Comparison of ENCODE assay signal across 8 mouse cellular contexts in the genomic region with DNA sequence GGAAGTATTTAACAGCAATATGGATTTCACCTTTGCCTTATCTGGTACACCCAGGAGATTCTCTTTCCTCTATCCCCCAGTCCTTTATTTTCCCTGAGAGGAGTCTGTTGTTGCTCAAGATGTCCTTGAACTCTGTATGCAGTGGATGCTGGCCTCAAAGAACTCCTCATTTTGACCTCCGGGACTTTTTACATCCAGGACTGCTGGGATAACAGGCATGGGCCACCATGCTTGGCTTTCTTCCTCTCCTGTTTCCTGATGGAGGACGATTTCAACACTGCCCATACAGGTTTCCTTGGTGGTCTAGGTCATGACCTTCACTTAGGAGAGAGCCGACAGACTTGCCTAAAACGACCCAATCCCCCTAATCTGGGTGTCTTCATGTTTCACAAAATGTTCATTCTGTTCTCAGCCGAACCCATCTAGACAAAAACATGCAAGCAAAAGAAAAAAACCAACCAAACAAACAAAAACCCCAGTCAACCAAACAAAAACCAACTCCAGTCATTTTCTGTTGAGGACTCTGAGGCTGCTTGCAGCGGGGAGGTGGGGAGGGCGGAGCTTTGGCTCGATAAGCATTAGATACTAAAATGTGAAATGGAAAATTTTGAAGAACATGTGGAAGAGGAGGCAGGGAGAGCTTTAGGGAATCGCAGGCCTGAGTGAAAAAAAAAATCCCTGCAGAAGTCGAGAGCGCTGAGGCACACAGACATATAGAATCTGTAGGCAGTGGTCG. TPM values are rescaled to one million over a fixed set of nuclear protein-coding genes. Genes with fewer than 3 reads are reported as not detected.
DNase-seq lines count a peak whose midpoint lies in the region; ATAC-seq and TF ChIP-seq lines count a peak whose summit lies in the region.

No protein-coding gene starts in this region.

- peak overlapping the region; percentile 36 for H3K4me2 ChIP-seq in embryonic facial prominence, embryonic 11.5 days (ENCODE audit: low read depth, low read length)
- H3K4me2 ChIP-seq in hindbrain, embryonic 11.5 days (replicated peaks; ENCODE audit: low read depth, low read length): peak overlapping the region; percentile 42
- peak overlapping the region; percentile 84 for H3K4me2 ChIP-seq in liver, embryonic 11.5 days
- peak overlapping the region; percentile 76 for H3K4me2 ChIP-seq in stomach, postnatal 0 days (replicated peaks; ENCODE audit: low read depth)

- H3K4me1 ChIP-seq in embryonic facial prominence, embryonic 11.5 days (ENCODE audit: control insufficient read depth, insufficient read depth, low read length): 0 out of 2 replicates have a peak, but pooled peaks cover 4% of the 10 kb centered on the region
- H3K4me1 ChIP-seq in hindbrain, embryonic 11.5 days (replicated peaks; ENCODE audit: control insufficient read depth, insufficient read depth, low read length): no peaks in the 10 kb centered on the region
- H3K4me1 ChIP-seq in liver, embryonic 11.5 days (replicated peaks; ENCODE audit: control insufficient read depth, insufficient read depth, low read length): peaks cover 14% of the 10 kb centered on the region
- 0 out of 2 replicates have a peak, but pooled peaks cover 3% of the 10 kb centered on the region for H3K4me1 ChIP-seq in stomach, postnatal 0 days (replicated peaks; ENCODE audit: control insufficient read depth, insufficient read depth)

- 8% methylated on average over 12 of the region's 12 CpGs for WGBS in embryonic facial prominence, embryonic 11.5 days
- WGBS in hindbrain, embryonic 11.5 days: 12% methylated on average over 12 of the region's 12 CpGs
- WGBS in liver, embryonic 11.5 days: 10% methylated on average over 12 of the region's 12 CpGs
- WGBS in stomach, postnatal 0 days: 11% methylated on average over 12 of the region's 12 CpGs

- H3K4me3 ChIP-seq in embryonic facial prominence, embryonic 11.5 days (ENCODE audit: low read depth, low read length): peak overlapping the region; percentile 31
- peak overlapping the region; percentile 37 for H3K4me3 ChIP-seq in hindbrain, embryonic 11.5 days (ENCODE audit: low read depth, low read length)
- peak overlapping the region; percentile 59 for H3K4me3 ChIP-seq in liver, embryonic 11.5 days (ENCODE audit: low read depth, low read length)
- peak overlapping the region; percentile 87 for H3K4me3 ChIP-seq in stomach, postnatal 0 days (ENCODE audit: low read depth, low read length)

- H3K36me3 ChIP-seq in embryonic facial prominence, embryonic 11.5 days (replicated peaks; ENCODE audit: control insufficient read depth, insufficient read depth, low read depth, low read length): no peaks in the 10 kb centered on the region
- no peaks in the 10 kb centered on the region for H3K36me3 ChIP-seq in hindbrain, embryonic 11.5 days (ENCODE audit: control insufficient read depth, insufficient read depth, low read length)
- no peaks in the 10 kb centered on the region for H3K36me3 ChIP-seq in liver, embryonic 11.5 days (ENCODE audit: control insufficient read depth, insufficient read depth, low read length)
- no peaks in the 10 kb centered on the region for H3K36me3 ChIP-seq in stomach, postnatal 0 days (ENCODE audit: control insufficient read depth, insufficient read depth, low read length)

- DNase-seq in layer of hippocampus, adult 11-12 months (ENCODE audit: low spot score): peak; percentile 61
- no peak for DNase-seq in layer of hippocampus, adult 9-10 months (ENCODE audit: low spot score)
- peak; percentile 68 for DNase-seq in MEL-GATA-1-ER (ENCODE audit: extremely low read depth, low read depth)
- peak; percentile 2 for DNase-seq in embryonic facial prominence, embryonic 11.5 days (ENCODE audit: low spot score)
- no peak for DNase-seq in hindbrain, embryonic 11.5 days (ENCODE audit: low spot score)
- DNase-seq in liver, embryonic 11.5 days (ENCODE audit: low spot score): peak; percentile 33
- DNase-seq in stomach, postnatal 0 days (ENCODE audit: low spot score): no peak
- no peak for DNase-seq in left cerebral cortex, postnatal 4 days

- TF ChIP-seq CTCF in stomach, postnatal 0 days (IDR thresholded peaks at IDR 0.05; ENCODE audit: low read depth): no peak

- TF ChIP-seq EP300 in stomach, postnatal 0 days (optimal IDR thresholded peaks at IDR 0.05): no peak

- ATAC-seq in embryonic facial prominence, embryonic 11.5 days (replicated peaks; ENCODE audit: insufficient number of reproducible peaks, low FRiP score, low TSS enrichment, low read depth): no peak
- no peak for ATAC-seq in hindbrain, embryonic 11.5 days (ENCODE audit: low FRiP score)
- ATAC-seq in liver, embryonic 11.5 days (replicated peaks; ENCODE audit: low FRiP score): peak; percentile 21
- no peak for ATAC-seq in stomach, postnatal 0 days (ENCODE audit: low FRiP score, low TSS enrichment)

- peak overlapping the region; percentile 57; the same call in 1 of the 2 replicates for H3K27ac ChIP-seq in embryonic facial prominence, embryonic 11.5 days (replicated peaks; ENCODE audit: low read depth, low read length)
- peak overlapping the region; percentile 73 for H3K27ac ChIP-seq in hindbrain, embryonic 11.5 days (ENCODE audit: low read depth, low read length)
- H3K27ac ChIP-seq in liver, embryonic 11.5 days (ENCODE audit: low read depth, low read length): peak overlapping the region; percentile 79
- H3K27ac ChIP-seq in stomach, postnatal 0 days (replicated peaks): peak overlapping the region; percentile 65

- no peaks in the 10 kb centered on the region for H3K27me3 ChIP-seq in embryonic facial prominence, embryonic 11.5 days (ENCODE audit: control insufficient read depth, insufficient read depth, low read length)
- no peaks in the 10 kb centered on the region for H3K27me3 ChIP-seq in hindbrain, embryonic 11.5 days (ENCODE audit: control insufficient read depth, insufficient read depth, low read length)
- H3K27me3 ChIP-seq in liver, embryonic 11.5 days (replicated peaks; ENCODE audit: control insufficient read depth, insufficient read depth, low read length): no peaks in the 10 kb centered on the region
- no peaks in the 10 kb centered on the region for H3K27me3 ChIP-seq in stomach, postnatal 0 days (ENCODE audit: control insufficient read depth, insufficient read depth, low read length)

- no peaks in the 10 kb centered on the region for H3K9me3 ChIP-seq in embryonic facial prominence, embryonic 11.5 days (replicated peaks; ENCODE audit: control insufficient read depth, low read length)
- no peaks in the 10 kb centered on the region for H3K9me3 ChIP-seq in hindbrain, embryonic 11.5 days (ENCODE audit: control insufficient read depth, low read length)
- no peaks in the 10 kb centered on the region for H3K9me3 ChIP-seq in liver, embryonic 11.5 days (ENCODE audit: control insufficient read depth, low read length)
- no peaks in the 10 kb centered on the region for H3K9me3 ChIP-seq in stomach, postnatal 0 days (ENCODE audit: control insufficient read depth, low read length)

- intact Hi-C loops in left cerebral cortex, postnatal 4 days (cut with DNase I): no loop called here

- H3K9ac ChIP-seq in embryonic facial prominence, embryonic 11.5 days (replicated peaks; ENCODE audit: low read length): peak overlapping the region; percentile 55
- H3K9ac ChIP-seq in hindbrain, embryonic 11.5 days (ENCODE audit: low read depth, low read length): peak overlapping the region; percentile 53
- H3K9ac ChIP-seq in liver, embryonic 11.5 days (ENCODE audit: low read depth, low read length): peak overlapping the region; percentile 76
- peak overlapping the region; percentile 67 for H3K9ac ChIP-seq in stomach, postnatal 0 days (ENCODE audit: low read length)

RNA-seq across cellular contexts. Expression of a gene that starts 1.0 kb away (rescaled TPM):
- 46.0 and 46.1 TPM in 2 replicates for polyA plus RNA-seq in embryonic facial prominence, embryonic 11.5 days (2014; fragmentation: Nextera tagmentation; extraction: Ambion mirVana)
- polyA plus RNA-seq in hindbrain, embryonic 11.5 days (2014; fragmentation: Nextera tagmentation; extraction: Ambion mirVana): 64.2 and 76.5 TPM in 2 replicates
- polyA plus RNA-seq in liver, embryonic 11.5 days (2014; fragmentation: Nextera tagmentation; extraction: Ambion mirVana): 36.1 and 36.5 TPM in 2 replicates
- polyA plus RNA-seq in stomach, postnatal 0 days (2015; fragmentation: Nextera tagmentation; extraction: Ambion mirVana): 23.8 and 24.0 TPM in 2 replicates
- total RNA-seq in left cerebral cortex, postnatal 4 days (2021): 100 to 1,000 TPM in 1 of 2 experiments, 10 to 100 TPM in 1; 94.1 to 106 TPM

RNA-seq across cellular contexts. Expression of a gene that starts 49.4 kb away (rescaled TPM):
- polyA plus RNA-seq in embryonic facial prominence, embryonic 11.5 days (2014; fragmentation: Nextera tagmentation; extraction: Ambion mirVana): 22.2 and 22.4 TPM in 2 replicates
- polyA plus RNA-seq in hindbrain, embryonic 11.5 days (2014; fragmentation: Nextera tagmentation; extraction: Ambion mirVana): 16.2 and 20.5 TPM in 2 replicates
- polyA plus RNA-seq in liver, embryonic 11.5 days (2014; fragmentation: Nextera tagmentation; extraction: Ambion mirVana): 34.5 and 37.3 TPM in 2 replicates
- 17.2 and 20.3 TPM in 2 replicates for polyA plus RNA-seq in stomach, postnatal 0 days (2015; fragmentation: Nextera tagmentation; extraction: Ambion mirVana)
- 1 to 10 TPM; 8.4 to 8.7 TPM for total RNA-seq in left cerebral cortex, postnatal 4 days (2021)

RNA-seq across cellular contexts. Expression of a gene that starts 52.9 kb away (rescaled TPM):
- 0.43 and 0.74 TPM in 2 replicates for polyA plus RNA-seq in embryonic facial prominence, embryonic 11.5 days (2014; fragmentation: Nextera tagmentation; extraction: Ambion mirVana)
- polyA plus RNA-seq in hindbrain, embryonic 11.5 days (2014; fragmentation: Nextera tagmentation; extraction: Ambion mirVana): 0.36 and 0.52 TPM in 2 replicates
- polyA plus RNA-seq in liver, embryonic 11.5 days (2014; fragmentation: Nextera tagmentation; extraction: Ambion mirVana): 1.3 and 2.2 TPM in 2 replicates
- polyA plus RNA-seq in stomach, postnatal 0 days (2015; fragmentation: Nextera tagmentation; extraction: Ambion mirVana): 0.25 and 1.1 TPM in 2 replicates
- total RNA-seq in left cerebral cortex, postnatal 4 days (2021): 1 to 10 TPM in 1 of 2 experiments, under 1 TPM in 1; 0.82 to 1.0 TPM

Comparison
In these comparisons a context has a peak if more than half of its experiments do, and no peak if none do; other contexts are left out.
1. DNase-seq: peak in layer of hippocampus, adult 11-12 months (single experiment), MEL-GATA-1-ER (single experiment), embryonic facial prominence, embryonic 11.5 days (single experiment) and liver, embryonic 11.5 days (single experiment); none in layer of hippocampus, adult 9-10 months (single experiment), hindbrain, embryonic 11.5 days (single experiment), stomach, postnatal 0 days (single experiment) and left cerebral cortex, postnatal 4 days (single experiment).
2. H3K4me3 ChIP-seq: peak in every context shown above with its lines; median percentile 87 in stomach, postnatal 0 days; 59 in liver, embryonic 11.5 days; 37 in hindbrain, embryonic 11.5 days; 31 in embryonic facial prominence, embryonic 11.5 days.
3. Peak in every context shown above with its lines, with median percentiles within 50 percentile points of each other: H3K27ac ChIP-seq, H3K4me2 ChIP-seq and H3K9ac ChIP-seq.